Comparison of ENCODE assay signal across 8 mouse cellular contexts in the genomic region with DNA sequence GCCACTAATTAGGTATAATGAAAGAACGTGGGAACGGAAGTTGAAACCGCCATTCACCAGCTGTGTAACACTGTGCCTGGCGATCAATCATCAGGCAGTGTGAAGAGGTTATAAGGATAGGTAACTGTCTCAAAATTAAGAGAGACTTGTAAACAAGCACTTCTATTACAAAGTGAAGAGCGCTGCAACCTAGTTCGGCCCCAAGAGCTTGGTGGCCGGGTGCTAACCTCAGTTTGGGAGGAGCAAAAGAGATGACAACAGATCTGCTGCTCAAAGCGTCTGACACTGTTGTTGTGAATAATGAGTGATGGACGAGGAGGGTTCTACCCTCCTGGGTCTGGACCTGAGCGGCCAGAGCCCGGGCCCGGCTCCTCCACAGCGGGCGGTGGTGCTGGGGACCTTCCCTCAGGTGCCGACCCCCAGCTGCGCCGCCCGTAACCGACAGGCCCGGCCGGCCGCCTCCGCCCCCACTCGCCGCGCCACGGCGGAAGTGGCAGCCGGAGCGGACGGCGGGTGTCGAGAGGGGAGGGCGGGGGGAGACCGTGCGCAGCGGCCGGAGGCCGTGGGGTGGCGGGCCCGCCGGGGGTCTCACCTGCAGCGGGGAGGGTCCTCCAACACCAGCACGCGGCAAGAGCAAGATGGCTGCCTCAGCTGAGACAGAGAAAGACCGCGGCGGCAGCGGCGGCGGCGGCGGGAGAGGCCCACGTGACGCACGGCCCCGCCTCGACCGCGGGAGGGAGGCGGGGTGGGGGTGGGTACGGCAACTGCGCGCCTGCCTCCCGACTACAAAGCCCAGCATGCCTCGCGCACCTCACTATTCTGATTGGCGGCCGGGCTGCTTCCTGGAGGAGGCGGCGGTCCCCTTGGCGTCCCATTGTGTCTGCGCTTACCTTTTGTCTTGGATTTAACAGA. TPM values are rescaled to one million over a fixed set of nuclear protein-coding genes. Genes with fewer than 3 reads are reported as not detected.
DNase-seq lines count a peak whose midpoint lies in the region; ATAC-seq lines count a peak whose summit lies in the region.

A gene (minus strand): TSS at position 699 of the 912 bp plus-strand sequence.

- H3K4me2 ChIP-seq in hindbrain, embryonic 11.5 days (replicated peaks; ENCODE audit: low read depth, low read length), result peak within 1 kb of the TSS; percentile 68

- peak within 1 kb of the TSS; percentile 98 for H3K27ac ChIP-seq in hindbrain, embryonic 11.5 days (ENCODE audit: low read depth, low read length)

- 0 out of 2 replicates have a peak, but pooled peaks cover 2% of the 10 kb centered on the region for H3K36me3 ChIP-seq in hindbrain, embryonic 11.5 days (ENCODE audit: control insufficient read depth, insufficient read depth, low read length)

- DNase-seq in MN1 (ENCODE audit: low spot score), result peak; percentile 88
- peak; percentile 89 for DNase-seq in cerebellum, adult 9-10 months
- DNase-seq in frontal cortex, adult 2 months (ENCODE audit: extremely low spot score in 1 of 2, low spot score in 1 of 2), result peak; percentile 81 to 89
- peak; percentile 97 for DNase-seq in hindbrain, embryonic 11.5 days (ENCODE audit: low spot score)
- peak; percentile 81 to 89 for DNase-seq in layer of hippocampus, postnatal 10 days (ENCODE audit: low spot score in 2 of 2)
- peak; percentile 94 for DNase-seq in lung, postnatal 10 days
- peak; percentile 89 for DNase-seq in ovary, postnatal 36 days (ENCODE audit: low spot score)
- peak; percentile 90 for DNase-seq in thymus, postnatal 25 days

- H3K4me3 ChIP-seq in hindbrain, embryonic 11.5 days (ENCODE audit: low read depth, low read length), result peak within 1 kb of the TSS; percentile 97

- peaks cover 4% of the 10 kb centered on the region; the same call in 1 of the 2 replicates for H3K4me1 ChIP-seq in hindbrain, embryonic 11.5 days (replicated peaks; ENCODE audit: control insufficient read depth, insufficient read depth, low read length)

- H3K9me3 ChIP-seq in hindbrain, embryonic 11.5 days (ENCODE audit: control insufficient read depth, low read length), result no peaks in the 10 kb centered on the region

- peak within 1 kb of the TSS; percentile 99 for H3K9ac ChIP-seq in hindbrain, embryonic 11.5 days (ENCODE audit: low read depth, low read length)

- H3K27me3 ChIP-seq in hindbrain, embryonic 11.5 days (ENCODE audit: control insufficient read depth, insufficient read depth, low read length), result no peaks in the 10 kb centered on the region

- under 1% methylated on average over 66 of the region's 73 CpGs for WGBS in hindbrain, embryonic 11.5 days

- peak; percentile 95 for ATAC-seq in hindbrain, embryonic 11.5 days (ENCODE audit: low FRiP score)

RNA-seq across cellular contexts. Expression of the gene that starts here (rescaled TPM):
- 88.4 and 93.9 TPM in 2 replicates for polyA plus RNA-seq in frontal cortex, adult 2 months (2012; rRNA removed)
- 251 and 269 TPM in 2 replicates for polyA plus RNA-seq in hindbrain, embryonic 11.5 days (2014; fragmentation: Nextera tagmentation; extraction: Ambion mirVana)
- total RNA-seq in layer of hippocampus, postnatal 10 days (2021), result 100 to 1,000 TPM in 1 of 2 experiments, 10 to 100 TPM in 1; 94.1 to 117 TPM

Comparison
In these comparisons a context has a peak if more than half of its experiments do, and no peak if none do; other contexts are left out.
1. Peak in every context shown above with its lines: DNase-seq, ATAC-seq, H3K4me3 ChIP-seq and H3K27ac ChIP-seq.